Mouse (Mus musculus) lung, adult 2 months (tissue): ENCODE data around the gene Nexn. TPM values are rescaled to one million over a fixed set of nuclear protein-coding genes. Genes with fewer than 3 reads are reported as not detected.
"Not testable (repeated sequence)": the region's sequence is repeated elsewhere in the genome, so short reads cannot be mapped to it uniquely, and the experiment has no call there.

Experiments used
- DNase-seq: peaks from one replicate; pipeline ENCODE4 v3.0.0; 2022
- H3K4me1 ChIP-seq: fragments of 200-500 bp; 2 replicates; pipeline ENCODE4 v1.6.1; 2011; ENCODE audit warnings: low read length; ENCODE audit not compliant: control insufficient read depth, insufficient read depth
- H3K4me3 ChIP-seq: fragments of 200-500 bp; replicated peaks from 2 replicates; pipeline ENCODE3; 2011; ENCODE audit warnings: low read depth, mild to moderate bottlenecking, control low read depth, low read length; ENCODE audit errors: extremely low read depth
- CTCF ChIP-seq: fragments of 200-500 bp; IDR thresholded peaks from 2 replicates; pipeline ENCODE4 v1.5.1; 2011; ENCODE audit warnings: mild to moderate bottlenecking, low read length, control low read depth; ENCODE audit not compliant: insufficient read depth
- POLR2A ChIP-seq: fragments of 200-500 bp; IDR thresholded peaks from 2 replicates; pipeline ENCODE4 v1.6.1; 2011; ENCODE audit warnings: low read depth, mild to moderate bottlenecking, control low read depth, low read length, borderline replicate concordance; ENCODE audit errors: extremely low read depth
- WGBS: fragments of 180-500 bp; shearing (Covaris S2); methylation state at CpG from one replicate; pipeline ENCODE4 v1.1.7; 2018; 5-methylcytosine and 5-hydroxymethylcytosine counted together
- polyA plus RNA-seq: library from polyadenylated mRNA; depleted of rRNA; stranded (reverse); fragments of >200 nt; gene quantifications from 2 replicates; pipeline ENCODE4 v1.2.3, GENCODE M21; 2012

Gene Nexn
- polyA plus RNA-seq, 1 experiment = 1.1 TPM

DNA sequence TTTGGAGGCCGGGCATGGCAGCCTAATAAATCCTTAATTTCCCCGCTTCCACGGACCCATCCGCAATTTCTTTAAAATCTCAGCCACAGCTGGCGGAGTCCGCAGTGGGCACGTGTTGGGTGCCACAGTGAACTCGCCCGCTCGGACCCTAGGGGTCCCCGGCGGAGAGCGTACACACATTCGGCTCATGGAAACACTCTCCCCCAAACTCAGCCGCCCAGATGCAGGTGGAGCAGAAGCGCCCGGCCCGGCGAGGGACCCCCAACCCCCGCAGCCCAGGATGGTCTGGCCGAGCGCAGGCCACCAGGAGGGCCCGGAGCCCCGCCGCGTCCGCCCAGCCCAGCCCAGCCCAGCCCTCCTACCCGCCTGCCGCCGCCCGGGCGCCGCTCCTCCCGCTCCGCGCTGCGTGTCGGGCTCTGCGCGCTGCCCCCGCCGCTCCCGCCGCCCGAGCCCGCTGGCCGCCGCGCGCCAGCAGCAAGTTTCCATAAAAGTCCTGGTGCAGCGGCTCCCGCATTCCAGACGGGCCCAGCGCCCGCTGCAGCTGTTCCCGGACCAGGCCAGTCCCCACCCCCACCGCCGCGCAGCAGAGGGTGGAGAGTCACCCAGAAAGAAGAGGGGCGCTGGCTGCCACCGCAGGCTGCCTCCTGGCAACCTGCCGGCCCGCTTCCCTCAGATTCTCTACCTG is 657 bp downstream of the Nexn start:
- H3K4me3 ChIP-seq = peak overlapping the region; percentile 55
- peaks cover 3% of the 10 kb centered on the region; the same call in 1 of the 2 replicates for H3K4me1 ChIP-seq
- DNase-seq = peak; percentile 71
- 4% methylated on average over 52 of the region's 63 CpGs for WGBS
- TF ChIP-seq POLR2A (no peak), CTCF (no peak)

DNA sequence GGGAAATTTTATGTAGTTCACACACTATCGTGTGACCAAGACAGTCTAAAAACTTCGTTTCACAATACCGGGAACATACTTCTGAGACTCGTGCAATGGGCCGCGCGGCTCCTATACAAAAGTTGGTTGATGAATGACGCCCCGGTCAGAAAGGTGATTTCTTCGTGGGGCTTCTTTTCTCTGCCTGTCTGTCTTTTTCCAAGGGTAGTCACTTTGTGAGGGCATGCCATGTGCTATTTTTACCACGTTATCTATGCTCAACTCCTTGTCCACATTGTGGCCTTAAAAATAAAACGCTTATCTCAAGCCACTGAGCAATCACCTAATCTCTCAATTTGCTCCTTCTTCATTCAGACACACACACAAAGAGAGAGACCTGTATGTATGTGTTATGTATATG is 1.3 kb downstream of the Nexn start:
- no peak for DNase-seq
- TF ChIP-seq POLR2A (no peak), CTCF (no peak)
- Histone ChIP-seq H3K4me3 (peak overlapping the region; percentile 18), H3K4me1 (peaks cover 3% of the 10 kb centered on the region; the same call in 1 of the 2 replicates)
- WGBS = 62% methylated on average over 12 of the region's 12 CpGs

DNA sequence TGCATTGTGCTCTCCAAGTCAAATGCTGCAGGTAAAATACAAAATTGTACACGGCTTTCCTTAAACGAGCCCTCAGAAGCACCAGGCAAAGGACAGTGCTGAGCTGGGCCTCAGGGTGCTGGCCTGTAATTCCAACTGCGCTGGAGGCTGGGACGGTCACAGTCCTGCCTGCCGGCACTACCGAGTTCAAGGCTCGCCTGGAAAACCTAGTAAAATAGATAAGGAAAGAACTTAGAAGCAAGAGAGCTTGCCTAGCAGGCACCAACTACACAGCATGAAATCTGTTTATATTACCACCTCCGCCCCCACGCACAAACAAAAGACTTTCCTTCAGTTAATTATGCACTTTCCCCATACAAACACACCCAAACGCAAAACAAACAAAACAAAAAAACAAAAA is 1.8 kb downstream of the Nexn start:
- peaks cover 3% of the 10 kb centered on the region; the same call in 1 of the 2 replicates for H3K4me1 ChIP-seq
- no peak for DNase-seq
- TF ChIP-seq POLR2A (no peak), CTCF (no peak)
- no peak overlapping the region for H3K4me3 ChIP-seq
- 64% methylated on average over 10 of the region's 10 CpGs for whole genome bisulfite sequencing

DNA sequence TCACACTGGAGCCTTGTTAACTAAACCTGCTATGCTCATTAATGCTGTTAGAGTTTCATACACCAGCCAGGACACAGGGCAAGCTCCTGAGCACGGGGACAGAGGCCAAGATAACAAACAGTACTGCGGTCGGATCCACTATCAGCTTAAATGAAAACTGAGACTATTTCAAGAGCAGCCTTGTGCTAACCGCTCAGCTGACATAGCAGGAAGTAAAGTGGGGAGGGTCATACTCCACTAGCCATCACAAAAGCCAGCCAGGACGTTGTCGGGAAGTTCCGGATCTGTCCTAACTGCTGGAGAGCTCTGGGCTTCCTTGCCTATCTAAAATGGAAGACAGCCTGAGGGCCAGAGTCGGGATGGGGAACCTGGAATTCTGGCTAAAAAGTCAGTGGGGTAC is 4.2 kb downstream of the Nexn start:
- 14% methylated on average over 8 of the region's 8 CpGs for WGBS
- Histone ChIP-seq H3K4me1 (peaks cover 3% of the 10 kb centered on the region; the same call in 1 of the 2 replicates), H3K4me3 (no peak overlapping the region)
- TF ChIP-seq POLR2A (no peak), CTCF (no peak)
- DNase-seq = no peak

DNA sequence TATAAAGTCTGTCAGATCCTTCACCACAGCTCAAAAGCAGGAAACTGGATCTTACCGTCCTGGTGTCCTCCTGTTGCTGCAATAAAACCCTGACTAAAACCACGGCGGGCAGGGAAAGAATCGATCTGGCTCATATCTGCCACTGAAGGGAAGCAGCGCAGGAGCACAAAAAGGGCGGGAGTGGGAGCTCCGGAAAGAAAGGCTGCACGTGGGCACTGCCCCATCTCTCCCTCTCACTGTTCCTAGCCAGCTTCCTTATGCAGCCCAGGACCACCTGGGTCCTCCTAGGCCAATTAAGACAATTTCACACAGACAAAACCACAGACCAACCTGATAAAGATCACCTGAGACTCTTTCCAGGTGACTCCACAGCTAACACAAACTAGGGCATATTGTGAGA is 4.7 kb downstream of the Nexn start:
- Histone ChIP-seq H3K4me3 (no peak overlapping the region), H3K4me1 (peaks cover 3% of the 10 kb centered on the region; the same call in 1 of the 2 replicates)
- no peak for DNase-seq

DNA sequence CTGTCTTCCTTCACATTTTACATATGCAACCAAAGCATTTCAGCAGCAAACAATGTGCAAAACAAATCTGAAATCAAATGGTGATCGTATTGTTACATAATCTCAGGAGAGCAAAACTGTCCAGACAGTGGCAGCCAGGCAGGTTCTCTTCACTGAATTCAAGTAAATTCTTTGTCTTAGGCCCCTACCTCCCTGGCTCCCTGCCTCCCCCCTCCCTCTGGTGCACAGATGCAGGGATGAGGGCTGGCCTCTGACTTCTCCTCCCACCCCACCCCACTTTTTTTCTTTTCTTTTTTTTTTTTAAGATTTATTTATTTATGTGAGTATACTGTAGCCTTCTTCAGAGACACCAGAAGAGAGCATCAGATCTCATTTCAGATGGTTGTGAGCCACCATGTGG is 5.8 kb downstream of the Nexn start:
- 84% methylated on average over 1 of the region's 1 CpGs for WGBS
- TF ChIP-seq CTCF = no peak
- no peak for TF ChIP-seq POLR2A
- Histone ChIP-seq H3K4me3 (no peak overlapping the region), H3K4me1 (peaks cover 3% of the 10 kb centered on the region; the same call in 1 of the 2 replicates)
- no peak for DNase-seq

More for the DNA sequence above, 4.7 kb downstream of the Nexn start:
- TF ChIP-seq CTCF (no peak), POLR2A (no peak)
- 42% methylated on average over 8 of the region's 8 CpGs for WGBS

DNA sequence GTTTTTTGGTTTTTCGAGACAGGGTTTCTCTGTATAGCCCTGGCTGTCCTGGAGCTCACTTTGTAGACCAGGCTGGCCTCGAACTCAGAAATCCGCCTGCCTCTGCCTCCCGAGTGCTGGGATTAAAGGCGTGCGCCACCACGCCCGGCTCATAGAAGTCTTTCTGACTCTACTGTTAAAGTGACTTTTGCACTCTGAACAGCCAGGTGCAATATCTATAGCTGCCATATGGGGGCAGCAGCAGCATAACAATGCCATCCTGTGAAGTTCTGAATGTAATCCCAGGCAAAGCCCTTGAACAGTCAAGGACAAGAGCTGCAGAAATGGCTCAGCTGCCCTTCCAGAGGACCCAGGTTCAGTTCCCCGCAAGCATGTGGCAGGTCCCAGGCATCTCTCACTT is 6.7 kb downstream of the Nexn start:
- DNase-seq = peak; percentile 78
- 20% methylated on average over 8 of the region's 9 CpGs for whole genome bisulfite sequencing
- H3K4me3 ChIP-seq = not testable (repeated sequence)

DNA sequence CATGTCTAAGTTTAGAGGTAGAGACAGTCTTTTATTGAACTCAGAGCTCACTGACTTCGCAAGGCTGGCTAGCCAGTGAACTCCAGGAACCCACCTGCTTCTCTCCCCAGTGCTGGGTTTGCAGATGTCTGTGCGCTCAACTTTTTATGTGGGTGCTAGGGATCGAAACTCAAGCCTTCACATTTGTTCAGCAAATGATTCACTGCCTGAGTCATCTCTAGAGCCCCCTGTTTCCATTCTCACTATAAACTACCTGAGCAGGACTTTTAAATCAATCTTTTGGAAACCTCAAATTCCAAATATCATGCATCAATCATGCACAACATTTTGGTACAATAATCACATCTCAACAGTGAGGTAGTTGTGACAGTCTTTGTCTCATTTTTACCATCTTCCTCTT is 8.6 kb downstream of the Nexn start:
- Histone ChIP-seq H3K4me3 (no peak overlapping the region), H3K4me1 (peaks cover 3% of the 10 kb centered on the region; the same call in 1 of the 2 replicates)
- no peak for DNase-seq
- TF ChIP-seq CTCF (no peak), POLR2A (no peak)
- 90% methylated on average over 3 of the region's 3 CpGs for whole genome bisulfite sequencing

More for the DNA sequence above, 6.7 kb downstream of the Nexn start:
- not testable (repeated sequence) for H3K4me1 ChIP-seq
- TF ChIP-seq CTCF = peak; percentile 56; the same call in 1 of the 2 replicates

DNA sequence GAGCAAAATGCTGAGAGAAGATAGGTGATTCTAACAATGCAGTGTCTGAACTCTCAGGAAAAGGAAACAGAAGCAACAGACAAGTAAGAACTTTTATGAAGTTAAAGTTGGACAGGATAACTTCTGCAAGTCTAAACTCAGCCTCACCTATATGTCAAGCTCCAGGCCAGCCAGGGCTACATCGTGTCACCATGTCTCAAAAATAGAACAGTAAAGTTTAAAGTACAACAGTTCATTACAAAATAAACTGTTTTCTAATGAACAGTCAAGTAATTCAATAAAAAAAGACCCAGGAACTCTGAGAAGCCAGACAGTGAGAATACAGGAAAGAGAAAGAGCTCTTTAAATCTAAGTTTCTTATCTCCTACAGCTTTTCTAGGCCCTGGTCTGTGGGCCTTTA is 15.7 kb downstream of the Nexn start:
- Histone ChIP-seq H3K4me3 (no peak overlapping the region), H3K4me1 (no peaks in the 10 kb centered on the region)
- WGBS = 70% methylated on average over 1 of the region's 1 CpGs
- TF ChIP-seq POLR2A (no peak), CTCF (no peak)
- DNase-seq = no peak

DNA sequence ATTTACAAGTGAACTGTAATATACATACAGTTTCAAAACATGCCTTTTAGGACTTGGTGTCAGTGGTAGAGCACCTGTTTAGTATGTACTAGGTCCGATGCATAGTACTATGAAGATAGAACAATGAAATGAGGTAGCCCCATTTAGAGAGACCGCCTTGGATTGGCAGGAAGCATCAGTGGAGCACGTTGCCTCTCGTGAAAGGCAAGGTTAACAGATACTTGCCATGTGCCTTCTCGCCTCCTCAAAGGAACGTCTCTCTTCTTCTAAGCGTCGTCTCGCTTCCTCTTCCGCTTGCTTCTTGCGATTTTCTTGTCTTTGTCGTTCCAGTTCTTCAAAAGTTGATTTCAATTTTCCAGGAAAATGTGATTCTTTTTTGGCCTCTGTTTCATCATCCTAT is 18.4 kb downstream of the Nexn start:
- no peak for TF ChIP-seq POLR2A
- no peak overlapping the region for H3K4me3 ChIP-seq
- WGBS = 83% methylated on average over 12 of the region's 12 CpGs
- H3K4me1 ChIP-seq = no peaks in the 10 kb centered on the region
- DNase-seq = no peak

DNA sequence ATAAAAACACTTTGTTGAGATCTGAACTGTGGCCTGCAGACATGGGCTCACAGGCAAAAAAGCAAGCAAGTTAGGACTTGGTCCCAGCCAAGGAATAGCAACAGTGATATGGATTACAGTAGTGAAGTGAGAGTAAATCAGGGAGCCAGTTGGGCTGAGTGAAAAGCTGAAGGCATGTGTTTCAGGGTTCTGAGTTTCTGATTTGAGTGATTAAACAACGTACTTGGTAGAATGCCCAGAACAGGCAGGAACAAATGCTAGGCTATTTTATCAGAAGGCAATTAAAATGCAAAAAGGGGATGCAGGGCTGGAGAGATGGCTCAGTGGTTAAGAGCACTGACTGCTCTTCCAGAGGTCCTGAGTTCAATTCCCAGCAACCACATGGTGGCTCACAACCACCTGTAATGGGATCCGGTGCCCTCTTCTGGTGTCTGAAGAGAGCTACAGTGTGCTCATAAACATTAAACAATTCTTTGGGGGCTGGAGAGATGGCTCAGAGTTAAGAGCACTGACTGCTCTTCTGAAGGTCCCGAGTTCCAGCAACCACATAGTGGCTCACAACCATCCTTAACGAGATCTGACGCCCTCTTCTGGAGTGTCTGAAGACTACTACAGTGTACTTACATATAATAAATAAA is 20.8 kb downstream of the Nexn start:
- DNase-seq = no peak
- TF ChIP-seq POLR2A (no peak), CTCF (no peak)
- WGBS = 70% methylated on average over 5 of the region's 5 CpGs

More for the DNA sequence above, 20.8 kb downstream of the Nexn start:
- no peak overlapping the region for H3K4me3 ChIP-seq
- no peaks in the 10 kb centered on the region for H3K4me1 ChIP-seq
